Mouse (Mus musculus) layer of hippocampus, adult 6 months (tissue): ENCODE results near the gene Spata46. TPM values are rescaled to one million over a fixed set of nuclear protein-coding genes. Genes with fewer than 3 reads are reported as not detected.

ENCODE experiments used
- long read RNA-seq, 2 experiments: library from polyadenylated mRNA; unstranded; transcript quantifications; one replicate each; pipeline ENCODE4 v2.0.0; 2019 to 2020
- polyA plus RNA-seq: library from polyadenylated mRNA; unstranded; fragments of <200 nt; fragmentation: Nextera tagmentation; gene quantifications from 2 replicates; pipeline ENCODE4 v1.2.3, GENCODE M21; 2021

Gene Spata46
- polyA plus RNA-seq, result not detected in 2 replicates
- long read RNA-seq, experiment 1, result 0 reads
- long read RNA-seq, experiment 2, result 0 reads

GRCm38 (mm10) chr1:170308503-170308902, at the start of gene Spata46:
Spata46 (plus strand) TSS chr1:170308803.

DNA sequence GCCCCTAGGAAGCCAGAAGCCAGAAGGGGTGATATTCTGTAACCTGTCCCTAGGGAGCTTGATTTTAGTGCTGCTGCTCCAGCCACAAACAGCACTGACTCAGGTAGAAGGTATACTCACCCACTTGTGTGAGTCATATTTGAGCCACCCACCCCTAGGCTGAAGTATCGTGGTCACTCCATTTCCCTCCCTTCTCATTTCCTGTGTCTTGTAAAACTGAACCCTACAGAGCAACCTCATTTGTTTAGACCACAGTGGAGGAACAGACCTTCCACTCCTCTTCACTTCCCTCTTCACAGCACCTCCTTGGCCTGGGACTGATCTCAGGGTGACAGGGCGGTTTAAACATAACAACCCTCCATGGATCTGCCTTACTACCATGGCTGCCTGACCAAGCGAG, 31.6 kb upstream of the Spata46 start, which contains the start of gene Sh2d1b1:
Gene Sh2d1b1 (plus strand): TSS at position 305 of the 400 bp plus-strand sequence.

GRCm38 (mm10) chr1:170306232-170306631, 2.4 kb upstream of the Spata46 start, which contains the start of gene Gm7694:
Gm7694 (minus strand) TSS chr1:170306332.

Other genes starting within 250 kb of the Spata46 start
- gene Ddr2, start 198.0 kb upstream of the Spata46 start, polyA plus RNA-seq, result 8.6 and 9.1 TPM in 2 replicates
- 19.7 and 26.2 TPM in 2 replicates for gene Uap1, start 133.8 kb upstream of the Spata46 start, polyA plus RNA-seq
- 18.7 and 22.4 TPM in 2 replicates for gene Uhmk1, start 93.4 kb upstream of the Spata46 start, polyA plus RNA-seq
- not detected in 2 replicates for gene Sh2d1b2, start 76.1 kb upstream of the Spata46 start, polyA plus RNA-seq
- not detected in 2 replicates for gene Sh2d1b1, start 31.5 kb upstream of the Spata46 start, polyA plus RNA-seq
- gene Gm7694, start 2.5 kb upstream of the Spata46 start, polyA plus RNA-seq, result 0.90 and 1.1 TPM in 2 replicates